Mouse (Mus musculus) midbrain, embryonic 15.5 days (tissue): ENCODE data around the gene Cspg4. TPM values are rescaled to one million over a fixed set of nuclear protein-coding genes. Genes with fewer than 3 reads are reported as not detected.

Experiments
- ATAC-seq: fragments of 200-750 bp; cut with Nextera tagmentation; replicated peaks from 2 replicates; pipeline ENCODE4 v1.8.0; 2017; ENCODE audit warnings: moderate TSS enrichment
- H3K27ac ChIP-seq: fragments of 300-500 bp; sonication (generic); 2 replicates; pipeline ENCODE4 v1.5.1; 2015; ENCODE audit warnings: mild to moderate bottlenecking, inconsistent platforms
- H3K27me3 ChIP-seq: fragments of 300-500 bp; sonication (generic); replicated peaks from 2 replicates; pipeline ENCODE4 v1.6.1; 2015; ENCODE audit warnings: inconsistent platforms
- H3K36me3 ChIP-seq: fragments of 300-500 bp; sonication (generic); replicated peaks from 2 replicates; pipeline ENCODE4 v1.6.1; 2015; ENCODE audit warnings: inconsistent platforms
- H3K4me1 ChIP-seq: fragments of 300-500 bp; sonication (generic); 2 replicates; pipeline ENCODE4 v1.6.1; 2015; ENCODE audit warnings: inconsistent platforms
- H3K4me2 ChIP-seq: fragments of 300-500 bp; sonication (generic); 2 replicates; pipeline ENCODE4 v1.6.1; 2015; ENCODE audit warnings: inconsistent platforms, mild to moderate bottlenecking, moderate library complexity
- H3K4me3 ChIP-seq: fragments of 300-500 bp; sonication (generic); 2 replicates; pipeline ENCODE4 v1.5.1; 2015; ENCODE audit warnings: mild to moderate bottlenecking, inconsistent platforms
- H3K9ac ChIP-seq: fragments of 300-500 bp; sonication (generic); 2 replicates; pipeline ENCODE4 v1.6.1; 2015; ENCODE audit warnings: mild to moderate bottlenecking, inconsistent platforms
- H3K9me3 ChIP-seq: fragments of 300-500 bp; sonication (generic); 2 replicates; pipeline ENCODE4 v1.6.1; 2016; ENCODE audit warnings: inconsistent platforms
- WGBS: fragments of 180-500 bp; shearing (Covaris S2); methylation state at CpG from one replicate; pipeline ENCODE4 v1.1.7; 2015; ENCODE audit warnings: mixed read lengths; 5-methylcytosine and 5-hydroxymethylcytosine counted together
- polyA plus RNA-seq: library from polyadenylated mRNA; unstranded; fragments of >200 nt; fragmentation: Nextera tagmentation; extraction: Ambion mirVana; gene quantifications from 2 replicates; pipeline ENCODE4 v1.2.1, GENCODE M21; 2015

The Cspg4 gene
- polyA plus RNA-seq, 1 experiment from 2014 or later: 7.6 TPM

- no peaks in the 10 kb centered on the region for H3K9me3 ChIP-seq
- no peaks in the 10 kb centered on the region for H3K36me3 ChIP-seq
- peak; percentile 82 for ATAC-seq
- H3K27ac ChIP-seq: peak overlapping the region; percentile 48
- no peak overlapping the region for H3K4me3 ChIP-seq
- H3K4me1 ChIP-seq: peaks cover 14% of the 10 kb centered on the region
- peaks cover 24% of the 10 kb centered on the region for H3K27me3 ChIP-seq
- H3K4me2 ChIP-seq: 0 out of 2 replicates have a peak overlapping the region, but pooled peaks have one; percentile 10
- no peak overlapping the region for H3K9ac ChIP-seq
- WGBS: 36% methylated on average over 6 of the region's 6 CpGs
These were observed 3.5 kb downstream of the Cspg4 start for GRCm38 (mm10) chr9:56868292-56868691.

- H3K4me2 ChIP-seq: no peak overlapping the region
- H3K9me3 ChIP-seq: no peaks in the 10 kb centered on the region
- H3K4me1 ChIP-seq: peaks cover 14% of the 10 kb centered on the region
- H3K9ac ChIP-seq: no peak overlapping the region
- ATAC-seq: no peak
- H3K27me3 ChIP-seq: peaks cover 15% of the 10 kb centered on the region
- no peak overlapping the region for H3K27ac ChIP-seq
- H3K36me3 ChIP-seq: no peaks in the 10 kb centered on the region
- 77% methylated on average over 13 of the region's 13 CpGs for WGBS
- no peak overlapping the region for H3K4me3 ChIP-seq
These were observed 4.7 kb downstream of the Cspg4 start for GRCm38 (mm10) chr9:56869552-56869951.

- no peaks in the 10 kb centered on the region for H3K36me3 ChIP-seq
- WGBS: 82% methylated on average over 10 of the region's 10 CpGs
These were observed 5.9 kb downstream of the Cspg4 start for GRCm38 (mm10) chr9:56870778-56871177.

GRCm38 (mm10) chr9:56871191-56871590, 6.4 kb downstream of the Cspg4 start:
- H3K4me1 ChIP-seq: peaks cover 9% of the 10 kb centered on the region
- ATAC-seq: no peak; the same call in 1 of the 2 replicates
- no peaks in the 10 kb centered on the region for H3K27me3 ChIP-seq
- H3K4me2 ChIP-seq: no peak overlapping the region
- no peak overlapping the region for H3K9ac ChIP-seq
- no peaks in the 10 kb centered on the region for H3K9me3 ChIP-seq
- no peak overlapping the region for H3K27ac ChIP-seq
- H3K36me3 ChIP-seq: no peaks in the 10 kb centered on the region
- no peak overlapping the region for H3K4me3 ChIP-seq
- 42% methylated on average over 5 of the region's 5 CpGs for WGBS

More at GRCm38 (mm10) chr9:56870778-56871177, 5.9 kb downstream of the Cspg4 start:
- H3K9ac ChIP-seq: no peak overlapping the region
- H3K27me3 ChIP-seq: peaks cover 3% of the 10 kb centered on the region; the same call in 1 of the 2 replicates
- H3K4me2 ChIP-seq: no peak overlapping the region
- H3K4me3 ChIP-seq: no peak overlapping the region
- H3K4me1 ChIP-seq: peaks cover 9% of the 10 kb centered on the region
- no peaks in the 10 kb centered on the region for H3K9me3 ChIP-seq
- no peak for ATAC-seq
- H3K27ac ChIP-seq: no peak overlapping the region

GRCm38 (mm10) chr9:56872105-56872903, 7.5 kb downstream of the Cspg4 start:
- H3K27me3 ChIP-seq: no peaks in the 10 kb centered on the region
- no peak overlapping the region for H3K27ac ChIP-seq
- WGBS: 88% methylated on average over 5 of the region's 5 CpGs
- H3K4me3 ChIP-seq: no peak overlapping the region
- no peak overlapping the region for H3K4me2 ChIP-seq
- H3K9ac ChIP-seq: no peak overlapping the region
- no peaks in the 10 kb centered on the region for H3K9me3 ChIP-seq
- no peaks in the 10 kb centered on the region for H3K36me3 ChIP-seq
- no peak for ATAC-seq
- H3K4me1 ChIP-seq: peaks cover 14% of the 10 kb centered on the region

- H3K9me3 ChIP-seq: no peaks in the 10 kb centered on the region
- WGBS: 75% methylated on average over 1 of the region's 1 CpGs
- no peak overlapping the region for H3K9ac ChIP-seq
- no peak for ATAC-seq
- H3K27me3 ChIP-seq: no peaks in the 10 kb centered on the region
- no peaks in the 10 kb centered on the region for H3K36me3 ChIP-seq
- H3K27ac ChIP-seq: no peak overlapping the region
- H3K4me3 ChIP-seq: no peak overlapping the region
- no peak overlapping the region for H3K4me2 ChIP-seq
- H3K4me1 ChIP-seq: peaks cover 10% of the 10 kb centered on the region
These were observed 8.3 kb downstream of the Cspg4 start for GRCm38 (mm10) chr9:56873097-56873496.

GRCm38 (mm10) chr9:56876784-56877183, 12.0 kb downstream of the Cspg4 start:
- Histone ChIP-seq H3K36me3 (no peaks in the 10 kb centered on the region), H3K27me3 (no peaks in the 10 kb centered on the region), H3K9me3 (no peaks in the 10 kb centered on the region), H3K4me1 (peaks cover 5% of the 10 kb centered on the region; the same call in 1 of the 2 replicates), H3K4me2 (no peak overlapping the region), H3K27ac (no peak overlapping the region), H3K4me3 (no peak overlapping the region), H3K9ac (no peak overlapping the region)
- 52% methylated on average over 9 of the region's 9 CpGs for WGBS
- no peak for ATAC-seq

GRCm38 (mm10) chr9:56877284-56877683, 12.5 kb downstream of the Cspg4 start:
- H3K27me3 ChIP-seq: no peaks in the 10 kb centered on the region
- H3K9ac ChIP-seq: no peak overlapping the region
- H3K9me3 ChIP-seq: no peaks in the 10 kb centered on the region
- WGBS: 83% methylated on average over 5 of the region's 5 CpGs
- ATAC-seq: no peak
- no peak overlapping the region for H3K27ac ChIP-seq
- H3K4me2 ChIP-seq: no peak overlapping the region
- H3K4me3 ChIP-seq: no peak overlapping the region
- peaks cover 5% of the 10 kb centered on the region; the same call in 1 of the 2 replicates for H3K4me1 ChIP-seq
- H3K36me3 ChIP-seq: no peaks in the 10 kb centered on the region

GRCm38 (mm10) chr9:56880790-56881189, 16.0 kb downstream of the Cspg4 start:
- no peak overlapping the region for H3K4me2 ChIP-seq
- H3K4me1 ChIP-seq: peaks cover 5% of the 10 kb centered on the region; the same call in 1 of the 2 replicates
- 72% methylated on average over 9 of the region's 9 CpGs for WGBS
- H3K9ac ChIP-seq: no peak overlapping the region
- H3K36me3 ChIP-seq: no peaks in the 10 kb centered on the region
- no peak for ATAC-seq
- no peak overlapping the region for H3K4me3 ChIP-seq
- H3K9me3 ChIP-seq: no peaks in the 10 kb centered on the region
- no peak overlapping the region for H3K27ac ChIP-seq
- 0 out of 2 replicates have a peak, but pooled peaks cover 2% of the 10 kb centered on the region for H3K27me3 ChIP-seq

GRCm38 (mm10) chr9:56881539-56882082, 16.8 kb downstream of the Cspg4 start:
- Histone ChIP-seq H3K9me3 (no peaks in the 10 kb centered on the region), H3K4me3 (no peak overlapping the region), H3K4me2 (no peak overlapping the region), H3K27me3 (0 out of 2 replicates have a peak, but pooled peaks cover 2% of the 10 kb centered on the region), H3K36me3 (no peaks in the 10 kb centered on the region), H3K9ac (no peak overlapping the region), H3K27ac (no peak overlapping the region), H3K4me1 (peaks cover 3% of the 10 kb centered on the region; the same call in 1 of the 2 replicates)
- 89% methylated on average over 3 of the region's 3 CpGs for WGBS
- ATAC-seq: no peak

- Histone ChIP-seq H3K4me3 (no peak overlapping the region), H3K9ac (no peak overlapping the region), H3K9me3 (no peaks in the 10 kb centered on the region), H3K27me3 (0 out of 2 replicates have a peak, but pooled peaks cover 2% of the 10 kb centered on the region), H3K36me3 (no peaks in the 10 kb centered on the region), H3K4me1 (no peaks in the 10 kb centered on the region), H3K4me2 (no peak overlapping the region), H3K27ac (no peak overlapping the region)
- no peak for ATAC-seq
- WGBS: 55% methylated on average over 4 of the region's 4 CpGs
These were observed 17.4 kb downstream of the Cspg4 start for GRCm38 (mm10) chr9:56882283-56882682.

- no peak overlapping the region for H3K9ac ChIP-seq
- no peak overlapping the region for H3K4me2 ChIP-seq
- no peaks in the 10 kb centered on the region for H3K4me1 ChIP-seq
- H3K4me3 ChIP-seq: no peak overlapping the region
- H3K9me3 ChIP-seq: no peaks in the 10 kb centered on the region
- ATAC-seq: no peak
- no peaks in the 10 kb centered on the region for H3K36me3 ChIP-seq
- H3K27ac ChIP-seq: no peak overlapping the region
- WGBS: 68% methylated on average over 12 of the region's 12 CpGs
- H3K27me3 ChIP-seq: 0 out of 2 replicates have a peak, but pooled peaks cover 2% of the 10 kb centered on the region
These were observed 18.0 kb downstream of the Cspg4 start for GRCm38 (mm10) chr9:56882818-56883217.
